Mouse (Mus musculus) CH12.LX (cell line): ENCODE measurements around the gene Abhd6. TPM values are rescaled to one million over a fixed set of nuclear protein-coding genes. Genes with fewer than 3 reads are reported as not detected.

Source experiments
- DNase-seq: peaks from one replicate; pipeline ENCODE4 v3.0.0-alpha.2; 2013; ENCODE audit errors: extremely low read depth
- H3K27ac ChIP-seq: 2 replicates; pipeline ENCODE4 v1.5.1; 2012; ENCODE audit warnings: low read depth, mild to moderate bottlenecking, control low read depth, moderate library complexity; ENCODE audit not compliant: insufficient read depth
- H3K27me3 ChIP-seq: replicated peaks from 2 replicates; pipeline ENCODE3; 2012; ENCODE audit warnings: inconsistent platforms
- H3K36me3 ChIP-seq, 2 experiments: replicated peaks in 1 of 2; 2 replicates each; pipeline versions ENCODE3 to v1.6.1; 2012; ENCODE audit warnings: inconsistent platforms in 1 of 2, low read length in 1 of 2, mild to moderate bottlenecking in 1 of 2, mixed read lengths in 1 of 2, moderate library complexity in 1 of 2; ENCODE audit not compliant: control insufficient read depth in 1 of 2, insufficient read depth in 1 of 2
- H3K4me1 ChIP-seq, 2 experiments: 2 replicates each; pipeline ENCODE4 v1.6.1; 2012; ENCODE audit warnings: inconsistent platforms in 1 of 2, moderate library complexity in 1 of 2; ENCODE audit not compliant: insufficient read depth in 2 of 2, control insufficient read depth in 1 of 2
- H3K4me2 ChIP-seq: 2 replicates; pipeline ENCODE4 v1.6.1; 2012; ENCODE audit warnings: low read depth, mild to moderate bottlenecking, control low read depth; ENCODE audit not compliant: poor library complexity, insufficient read depth, severe bottlenecking
- H3K4me3 ChIP-seq, 3 experiments: fragments of 150-350 bp in 1 of 3; sonication (generic) in 1 of 3; replicated peaks in 1 of 3; 2 replicates each; pipeline versions ENCODE3 to v1.5.1; 2011 to 2012; ENCODE audit warnings: low read depth in 2 of 3, low read length in 2 of 3, mild to moderate bottlenecking in 2 of 3, moderate library complexity in 2 of 3, control low read depth in 1 of 3, improper control_type of control experiment in 1 of 3, inconsistent platforms in 1 of 3, mixed read lengths in 1 of 3; ENCODE audit not compliant: poor library complexity in 1 of 3
- H3K79me2 ChIP-seq: replicated peaks from 2 replicates; pipeline ENCODE4 v1.6.1; 2012; ENCODE audit warnings: mild to moderate bottlenecking, moderate library complexity; ENCODE audit not compliant: control insufficient read depth, poor library complexity, insufficient read depth, severe bottlenecking; ENCODE audit errors: extremely low read depth
- H3K9ac ChIP-seq: 2 replicates; pipeline ENCODE4 v1.6.1; 2012; ENCODE audit warnings: low read depth, mild to moderate bottlenecking, control low read depth, moderate library complexity; ENCODE audit not compliant: insufficient read depth
- H3K9me3 ChIP-seq: replicated peaks from 2 replicates; pipeline ENCODE3; 2012; ENCODE audit warnings: low read length, inconsistent platforms, mixed read lengths
- BHLHE40 ChIP-seq: IDR thresholded peaks from 2 replicates; pipeline ENCODE4 v1.6.1; 2011; ENCODE audit warnings: mild to moderate bottlenecking, low read depth, low read length, improper control_type of control experiment
- CHD1 ChIP-seq: IDR thresholded peaks from 2 replicates; pipeline ENCODE4 v1.6.1; 2012; ENCODE audit warnings: low read depth, low read length, improper control_type of control experiment, inconsistent platforms
- CHD2 ChIP-seq: IDR thresholded peaks from 2 replicates; pipeline ENCODE4 v1.6.1; 2011; ENCODE audit warnings: low read length, improper control_type of control experiment
- E2F4 ChIP-seq: IDR thresholded peaks from 2 replicates; pipeline ENCODE4 v1.6.1; 2011; ENCODE audit warnings: low read depth, low read length, improper control_type of control experiment; ENCODE audit not compliant: insufficient replicate concordance
- ELF1 ChIP-seq: IDR thresholded peaks from 2 replicates; pipeline ENCODE4 v1.6.1; 2014; ENCODE audit warnings: low read depth, mild to moderate bottlenecking, inconsistent platforms, low read length, improper control_type of control experiment
- ETS1 ChIP-seq: conservative IDR thresholded peaks from 2 replicates; pipeline ENCODE4 v1.6.1; 2012; ENCODE audit warnings: low read depth, mild to moderate bottlenecking, inconsistent platforms, low read length, improper control_type of control experiment, moderate library complexity
- GABPA ChIP-seq: IDR thresholded peaks from 2 replicates; pipeline ENCODE4 v1.6.1; 2012; ENCODE audit warnings: low read depth, low read length, improper control_type of control experiment, inconsistent platforms; ENCODE audit not compliant: insufficient replicate concordance
- HCFC1 ChIP-seq: IDR thresholded peaks from 2 replicates; pipeline ENCODE4 v1.6.1; 2012; ENCODE audit warnings: low read depth, mild to moderate bottlenecking, inconsistent platforms, low read length, improper control_type of control experiment
- IRF4 ChIP-seq: IDR thresholded peaks from 2 replicates; pipeline ENCODE4 v1.6.1; 2014; ENCODE audit warnings: low read depth, mild to moderate bottlenecking, inconsistent platforms, low read length, improper control_type of control experiment
- JUN ChIP-seq: IDR thresholded peaks from 2 replicates; pipeline ENCODE4 v1.6.1; 2011; ENCODE audit warnings: low read depth, mild to moderate bottlenecking, low read length, improper control_type of control experiment, moderate library complexity; ENCODE audit not compliant: insufficient read depth
- JUND ChIP-seq: conservative IDR thresholded peaks from 2 replicates; pipeline ENCODE4 v1.6.1; 2011; ENCODE audit warnings: low read depth, low read length, improper control_type of control experiment
- MAX ChIP-seq: IDR thresholded peaks from 2 replicates; pipeline ENCODE4 v1.6.1; 2011; ENCODE audit warnings: low read length, improper control_type of control experiment
- MAZ ChIP-seq: IDR thresholded peaks from 2 replicates; pipeline ENCODE4 v1.6.1; 2012; ENCODE audit warnings: low read depth, mild to moderate bottlenecking, inconsistent platforms, low read length, improper control_type of control experiment, moderate library complexity
- MEF2A ChIP-seq: IDR thresholded peaks from 2 replicates; pipeline ENCODE4 v1.6.1; 2014; ENCODE audit warnings: low read depth, mild to moderate bottlenecking, inconsistent platforms, low read length, improper control_type of control experiment, borderline replicate concordance
- NRF1 ChIP-seq: IDR thresholded peaks from 2 replicates; pipeline ENCODE4 v1.6.1; 2014; ENCODE audit warnings: low read depth, mild to moderate bottlenecking, inconsistent platforms, low read length, improper control_type of control experiment, moderate library complexity
- POLR2A ChIP-seq: IDR thresholded peaks from 2 replicates; pipeline ENCODE4 v1.6.1; 2011; ENCODE audit warnings: low read depth, mild to moderate bottlenecking, improper control_type of control experiment, low read length
- RCOR1 ChIP-seq: conservative IDR thresholded peaks from 2 replicates; pipeline ENCODE4 v1.6.1; 2012; ENCODE audit warnings: low read depth, mild to moderate bottlenecking, inconsistent platforms, low read length, improper control_type of control experiment
- SMC3 ChIP-seq: IDR thresholded peaks from 2 replicates; pipeline ENCODE4 v1.6.1; 2011; ENCODE audit warnings: low read depth, low read length, improper control_type of control experiment
- TBP ChIP-seq: conservative IDR thresholded peaks from 2 replicates; pipeline ENCODE4 v1.6.1; 2011; ENCODE audit warnings: low read depth, low read length, improper control_type of control experiment
- UBTF ChIP-seq: IDR thresholded peaks from 2 replicates; pipeline ENCODE4 v1.6.1; 2012; ENCODE audit warnings: low read depth, mild to moderate bottlenecking, inconsistent platforms, low read length, improper control_type of control experiment, moderate library complexity
- USF1 ChIP-seq: IDR thresholded peaks from 2 replicates; pipeline ENCODE4 v1.6.1; 2014; ENCODE audit warnings: low read depth, mild to moderate bottlenecking, inconsistent platforms, low read length, improper control_type of control experiment
- USF2 ChIP-seq: conservative IDR thresholded peaks from 2 replicates; pipeline ENCODE4 v1.6.1; 2011; ENCODE audit warnings: low read depth, low read length, improper control_type of control experiment
- ZMIZ1 ChIP-seq: IDR thresholded peaks from 2 replicates; pipeline ENCODE4 v1.6.1; 2012; ENCODE audit warnings: low read depth, mild to moderate bottlenecking, inconsistent platforms, low read length, improper control_type of control experiment
- dilution Hi-C: fragments of 300-500 bp; cut with MboI; formaldehyde crosslinking; loops from 2 replicates; pipeline ENCODE4 v1.14.3; 2020; ENCODE audit warnings: low sequenced_read_pairs; ENCODE audit not compliant: extremely low pct_unique_long_range_greater_than_20kb, extremely low pct_ligation_motif_present
- in situ Hi-C: fragments of 300-500 bp; cut with MboI; formaldehyde crosslinking; loops from 3 replicates; pipeline ENCODE4 v1.14.3; 2019; ENCODE audit warnings: low sequenced_read_pairs, low pct_ligation_motif_present, low pct_unique_long_range_greater_than_20kb, mixed read lengths
- polyA plus RNA-seq: library from polyadenylated mRNA; unstranded; fragments of >175 nt; gene quantifications from 2 replicates; pipeline ENCODE4 v1.2.1, GENCODE M21; 2012; ENCODE audit warnings: low read depth; ENCODE audit not compliant: insufficient read length
- total RNA-seq, 2 experiments: library from RNA; depleted of rRNA; stranded (reverse); fragments of 300-350 nt in 1 of 2; fragments of >200 nt in 1 of 2; gene quantifications; 2 replicates each; pipeline ENCODE4 v1.2.3; 2012 to 2014

Abhd6 gene
- total and polyA plus RNA-seq, 3 experiments = 31.9 to 55.9 (median 36.0) TPM

DNA sequence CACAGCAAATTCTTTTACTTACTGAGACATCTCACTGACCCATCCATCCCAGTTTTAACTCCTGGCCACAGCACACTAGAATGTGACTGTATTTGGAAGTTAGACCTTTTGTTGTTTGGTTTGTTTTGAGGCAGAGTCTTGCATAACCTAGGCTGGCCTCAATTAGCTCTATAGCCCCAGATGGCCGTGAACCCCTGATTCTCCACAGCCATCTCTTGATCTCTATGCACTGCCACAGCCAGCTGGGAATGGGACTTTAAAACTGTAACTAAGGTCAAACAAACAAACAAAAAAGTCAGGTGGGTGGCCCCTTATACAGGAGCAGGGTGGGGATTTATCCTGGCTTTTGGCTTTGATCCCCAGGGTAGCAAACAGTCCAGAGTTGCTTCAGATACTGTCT, 28.1 kb upstream of the Abhd6 start:
- Histone ChIP-seq H3K27me3 (no peaks in the 10 kb centered on the region), H3K9me3 (no peaks in the 10 kb centered on the region), H3K4me2 (no peak overlapping the region), H3K4me1 (peaks cover 13 to 39% of the 10 kb centered on the region in 2 experiments; a peak in 3 of 4 replicates), H3K27ac (no peak overlapping the region), H3K36me3 (peaks cover 0 to 95% of the 10 kb centered on the region in 2 experiments), H3K4me3 (no peak overlapping the region), H3K79me2 (no peaks in the 10 kb centered on the region), H3K9ac (no peak overlapping the region)
- in situ Hi-C loops (no loop called here), dilution Hi-C loops (no loop called here)
- DNase-seq = no peak
- no peak for TF ChIP-seq RCOR1
- TF ChIP-seq GABPA = no peak
- no peak for TF ChIP-seq JUND
- no peak for TF ChIP-seq JUN
- TF ChIP-seq BHLHE40 = no peak
- TF ChIP-seq CHD1 = no peak
- no peak for TF ChIP-seq MEF2A
- no peak for TF ChIP-seq HCFC1
- no peak for TF ChIP-seq IRF4
- TF ChIP-seq MAX = no peak

DNA sequence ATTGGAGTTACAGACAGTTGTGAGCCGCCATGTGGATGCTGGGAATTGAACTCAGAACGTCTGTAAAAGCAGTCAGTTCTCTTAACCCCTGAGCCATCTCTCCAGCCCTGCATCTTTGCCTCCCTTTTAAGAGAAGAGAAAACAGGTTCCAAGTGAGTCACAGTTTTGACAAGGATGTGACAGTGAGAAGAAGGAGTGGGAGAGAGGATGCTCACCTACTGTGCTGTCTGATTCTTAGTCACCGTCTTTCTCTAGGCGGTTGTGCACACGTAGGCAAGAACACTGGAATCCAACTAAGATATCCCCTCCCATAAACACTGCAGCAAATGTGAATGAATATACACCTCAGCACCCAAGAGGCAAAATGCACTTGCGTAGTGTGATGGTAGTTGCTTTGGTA, 27.5 kb upstream of the Abhd6 start:
- Histone ChIP-seq H3K4me3 (no peak overlapping the region), H3K36me3 (peaks cover 0 to 95% of the 10 kb centered on the region in 2 experiments), H3K79me2 (no peaks in the 10 kb centered on the region), H3K27me3 (no peaks in the 10 kb centered on the region), H3K27ac (no peak overlapping the region), H3K9ac (no peak overlapping the region), H3K9me3 (no peaks in the 10 kb centered on the region), H3K4me2 (no peak overlapping the region), H3K4me1 (peaks cover 13 to 39% of the 10 kb centered on the region in 2 experiments; a peak in 3 of 4 replicates)
- no peak for TF ChIP-seq E2F4
- TF ChIP-seq MAZ = no peak
- TF ChIP-seq USF1 = no peak
- no peak for TF ChIP-seq POLR2A
- no peak for TF ChIP-seq UBTF
- no peak for TF ChIP-seq SMC3
- no peak for TF ChIP-seq CHD2
- TF ChIP-seq NRF1 = no peak
- no peak for TF ChIP-seq USF2
- no peak for TF ChIP-seq HCFC1
- TF ChIP-seq ZMIZ1 = no peak
- TF ChIP-seq TBP = no peak
- no peak for TF ChIP-seq JUND
- TF ChIP-seq ETS1 = no peak
- no peak for TF ChIP-seq ELF1
- TF ChIP-seq GABPA = no peak
- DNase-seq = no peak
- dilution Hi-C loops = no loop called here
- in situ Hi-C loops = no loop called here
